Mouse (Mus musculus) forebrain, embryonic 11.5 days (tissue): Measurements from ENCODE around the gene Lbh. TPM values are rescaled to one million over a fixed set of nuclear protein-coding genes. Genes with fewer than 3 reads are reported as not detected.
A peak's percentile ranks its signal among the peaks of the same experiment; 100 is the strongest.

Experiments used
- ATAC-seq: fragments of 200-750 bp; cut with Nextera tagmentation; replicated peaks from 2 replicates; pipeline ENCODE4 v1.8.0; 2017; ENCODE audit warnings: moderate TSS enrichment; ENCODE audit not compliant: low FRiP score
- DNase-seq: peaks from one replicate; pipeline ENCODE4 v3.0.0-alpha.2; 2017; ENCODE audit warnings: low spot score
- H3K27ac ChIP-seq: fragments of 300-500 bp; sonication (generic); 2 replicates; pipeline ENCODE4 v1.5.1; 2014; ENCODE audit warnings: low read depth, low read length
- H3K27me3 ChIP-seq: fragments of 300-500 bp; sonication (generic); 2 replicates; pipeline ENCODE4 v1.6.1; 2014; ENCODE audit warnings: mild to moderate bottlenecking, low read length, mixed read lengths; ENCODE audit not compliant: control insufficient read depth, insufficient read depth
- H3K36me3 ChIP-seq: fragments of 300-500 bp; sonication (generic); 2 replicates; pipeline ENCODE4 v1.6.1; 2014; ENCODE audit warnings: mild to moderate bottlenecking, low read length, moderate library complexity, mixed read lengths; ENCODE audit not compliant: control insufficient read depth, insufficient read depth
- H3K4me1 ChIP-seq: fragments of 300-500 bp; sonication (generic); replicated peaks from 2 replicates; pipeline ENCODE4 v1.6.1; 2014; ENCODE audit warnings: low read length, mixed read lengths; ENCODE audit not compliant: control insufficient read depth, insufficient read depth
- H3K4me2 ChIP-seq: fragments of 300-500 bp; sonication (generic); 2 replicates; pipeline ENCODE4 v1.6.1; 2014; ENCODE audit warnings: low read depth, mild to moderate bottlenecking, low read length, moderate library complexity, mixed read lengths; ENCODE audit not compliant: severe bottlenecking
- H3K4me3 ChIP-seq: fragments of 300-500 bp; sonication (generic); 2 replicates; pipeline ENCODE4 v1.5.1; 2014; ENCODE audit warnings: low read depth, low read length
- H3K9ac ChIP-seq: fragments of 300-500 bp; sonication (generic); 2 replicates; pipeline ENCODE4 v1.6.1; 2014; ENCODE audit warnings: low read length
- H3K9me3 ChIP-seq: fragments of 300-500 bp; sonication (generic); 2 replicates; pipeline ENCODE4 v1.6.1; 2016; ENCODE audit warnings: low read length, mixed read lengths; ENCODE audit not compliant: control insufficient read depth
- WGBS: fragments of 180-500 bp; shearing (Covaris S2); extraction: QIAGEN DNeasy Blood & Tissue Kit; methylation state at CpG from one replicate; pipeline ENCODE4 v1.1.7; 2014; 5-methylcytosine and 5-hydroxymethylcytosine counted together
- polyA plus RNA-seq: library from polyadenylated mRNA; unstranded; fragments of >200 nt; fragmentation: Nextera tagmentation; extraction: Ambion mirVana; gene quantifications from 2 replicates; pipeline ENCODE4 v1.2.1, GENCODE M21; 2014

Gene Lbh
- polyA plus RNA-seq, 1 experiment from 2014 or later, result 2.9 TPM

- no peak overlapping the region for H3K4me2 ChIP-seq
- H3K27me3 ChIP-seq, result no peaks in the 10 kb centered on the region
- H3K4me1 ChIP-seq, result peaks cover 1% of the 10 kb centered on the region; the same call in 1 of the 2 replicates
- WGBS, result 89% methylated on average over 6 of the region's 6 CpGs
- no peak overlapping the region for H3K9ac ChIP-seq
- H3K9me3 ChIP-seq, result no peaks in the 10 kb centered on the region
- DNase-seq, result peak; percentile 30
- no peak overlapping the region for H3K4me3 ChIP-seq
- no peak overlapping the region for H3K27ac ChIP-seq
- no peak for ATAC-seq
- no peaks in the 10 kb centered on the region for H3K36me3 ChIP-seq
Observed at GRCm38 (mm10) chr17:72951331-72951730, 33.2 kb downstream of the Lbh start.

- H3K27ac ChIP-seq, result no peak overlapping the region
- no peak for ATAC-seq
- H3K9ac ChIP-seq, result no peak overlapping the region
- H3K4me3 ChIP-seq, result no peak overlapping the region
- no peak overlapping the region for H3K4me2 ChIP-seq
- no peaks in the 10 kb centered on the region for H3K36me3 ChIP-seq
- peaks cover 1% of the 10 kb centered on the region; the same call in 1 of the 2 replicates for H3K4me1 ChIP-seq
- H3K9me3 ChIP-seq, result no peaks in the 10 kb centered on the region
- DNase-seq, result peak; percentile 15
- 82% methylated on average over 6 of the region's 6 CpGs for WGBS
- no peaks in the 10 kb centered on the region for H3K27me3 ChIP-seq
Observed at GRCm38 (mm10) chr17:72953811-72954685, 35.9 kb downstream of the Lbh start.

- no peak overlapping the region for H3K9ac ChIP-seq
- no peaks in the 10 kb centered on the region for H3K36me3 ChIP-seq
- H3K4me3 ChIP-seq, result no peak overlapping the region
- peaks cover 1% of the 10 kb centered on the region; the same call in 1 of the 2 replicates for H3K4me1 ChIP-seq
- no peak overlapping the region for H3K27ac ChIP-seq
- DNase-seq (peak; percentile 28), ATAC-seq (no peak)
- no peak overlapping the region for H3K4me2 ChIP-seq
- no peaks in the 10 kb centered on the region for H3K27me3 ChIP-seq
- H3K9me3 ChIP-seq, result no peaks in the 10 kb centered on the region
- WGBS, result 40% methylated on average over 2 of the region's 2 CpGs
Observed at GRCm38 (mm10) chr17:72955534-72955933, 37.4 kb downstream of the Lbh start.

- H3K36me3 ChIP-seq, result no peaks in the 10 kb centered on the region
- H3K27ac ChIP-seq, result no peak overlapping the region
- WGBS, result 89% methylated on average over 6 of the region's 6 CpGs
- ATAC-seq (no peak), DNase-seq (no peak)
- peaks cover 1% of the 10 kb centered on the region; the same call in 1 of the 2 replicates for H3K4me1 ChIP-seq
- no peak overlapping the region for H3K4me3 ChIP-seq
- no peak overlapping the region for H3K9ac ChIP-seq
- no peaks in the 10 kb centered on the region for H3K27me3 ChIP-seq
- no peak overlapping the region for H3K4me2 ChIP-seq
- no peaks in the 10 kb centered on the region for H3K9me3 ChIP-seq
Observed at GRCm38 (mm10) chr17:72957016-72957415, 38.9 kb downstream of the Lbh start.

- no peak for DNase-seq
- no peak overlapping the region for H3K27ac ChIP-seq
- ATAC-seq, result no peak
Observed at GRCm38 (mm10) chr17:72958886-72959285, 40.8 kb downstream of the Lbh start.

GRCm38 (mm10) chr17:72959497-72960039 lies 41.5 kb downstream of the Lbh start:
- H3K9me3 ChIP-seq, result no peaks in the 10 kb centered on the region
- no peak overlapping the region for H3K9ac ChIP-seq
- no peaks in the 10 kb centered on the region for H3K27me3 ChIP-seq
- H3K4me3 ChIP-seq, result no peak overlapping the region
- ATAC-seq, result no peak
- DNase-seq, result no peak
- H3K4me1 ChIP-seq, result 0 out of 2 replicates have a peak, but pooled peaks cover 1% of the 10 kb centered on the region
- WGBS, result 76% methylated on average over 5 of the region's 5 CpGs
- no peak overlapping the region for H3K4me2 ChIP-seq
- H3K36me3 ChIP-seq, result no peaks in the 10 kb centered on the region
- no peak overlapping the region for H3K27ac ChIP-seq

More at GRCm38 (mm10) chr17:72958886-72959285, 40.8 kb downstream of the Lbh start:
- H3K9ac ChIP-seq, result no peak overlapping the region
- 94% methylated on average over 5 of the region's 5 CpGs for WGBS
- no peak overlapping the region for H3K4me2 ChIP-seq
- no peaks in the 10 kb centered on the region for H3K36me3 ChIP-seq
- H3K27me3 ChIP-seq, result no peaks in the 10 kb centered on the region
- no peaks in the 10 kb centered on the region for H3K9me3 ChIP-seq
- H3K4me3 ChIP-seq, result no peak overlapping the region
- 0 out of 2 replicates have a peak, but pooled peaks cover 1% of the 10 kb centered on the region for H3K4me1 ChIP-seq

- Histone ChIP-seq H3K4me1 (0 out of 2 replicates have a peak, but pooled peaks cover 1% of the 10 kb centered on the region), H3K9ac (no peak overlapping the region)
Observed at GRCm38 (mm10) chr17:72960243-72960642, 42.1 kb downstream of the Lbh start.

GRCm38 (mm10) chr17:72960873-72961272 lies 42.8 kb downstream of the Lbh start:
- DNase-seq, result no peak
- Histone ChIP-seq H3K4me2 (no peak overlapping the region), H3K36me3 (no peaks in the 10 kb centered on the region), H3K9me3 (no peaks in the 10 kb centered on the region), H3K27me3 (no peaks in the 10 kb centered on the region), H3K9ac (no peak overlapping the region), H3K4me1 (no peaks in the 10 kb centered on the region), H3K4me3 (no peak overlapping the region), H3K27ac (no peak overlapping the region)
- ATAC-seq, result no peak
- WGBS, result 92% methylated on average over 2 of the region's 2 CpGs

More at GRCm38 (mm10) chr17:72960243-72960642, 42.1 kb downstream of the Lbh start:
- 95% methylated on average over 4 of the region's 4 CpGs for WGBS
- no peak for DNase-seq
- Histone ChIP-seq H3K36me3 (no peaks in the 10 kb centered on the region), H3K4me2 (no peak overlapping the region), H3K4me3 (no peak overlapping the region), H3K27ac (no peak overlapping the region), H3K9me3 (no peaks in the 10 kb centered on the region), H3K27me3 (no peaks in the 10 kb centered on the region)
- no peak for ATAC-seq
